Mouse (Mus musculus) midbrain, embryonic 13.5 days (tissue): ENCODE results near the gene Atp6v0e. TPM values are rescaled to one million over a fixed set of nuclear protein-coding genes. Genes with fewer than 3 reads are reported as not detected.

Source experiments
- polyA plus RNA-seq: library from polyadenylated mRNA; unstranded; fragments of >200 nt; fragmentation: Nextera tagmentation; extraction: Ambion mirVana; gene quantifications from 2 replicates; pipeline ENCODE4 v1.2.1, GENCODE M21; 2015

Atp6v0e gene
- polyA plus RNA-seq, 1 experiment from 2014 or later: 105 TPM

Other genes with a start within 250 kb of the Atp6v0e start
- gene Neurl1b, start 248.4 kb upstream of the Atp6v0e start, polyA plus RNA-seq: 0.75 and 0.82 TPM in 2 replicates
- 91.5 and 102 TPM in 2 replicates for gene Ergic1, start 101.7 kb upstream of the Atp6v0e start, polyA plus RNA-seq
- 41.3 and 43.8 TPM in 2 replicates for gene Dusp1, start 101.1 kb upstream of the Atp6v0e start, polyA plus RNA-seq
- gene Crebrf, start 52.4 kb downstream of the Atp6v0e start, polyA plus RNA-seq: 16.9 and 18.0 TPM in 2 replicates
- 56.2 and 60.7 TPM in 2 replicates for gene Bnip1, start 117.8 kb downstream of the Atp6v0e start, polyA plus RNA-seq
- not detected in 2 replicates for gene Nkx2-5, start 181.8 kb downstream of the Atp6v0e start, polyA plus RNA-seq